ENCODE assay signal across 7 mouse cellular contexts in genomic region chr9:121283620-121284185, GRCm38 (mm10). TPM values are rescaled to one million over a fixed set of nuclear protein-coding genes. Genes with fewer than 3 reads are reported as not detected.
DNase-seq lines count a peak whose midpoint lies in the region; ATAC-seq lines count a peak whose summit lies in the region.

No protein-coding gene starts in this region.

- H3K4me1 ChIP-seq in heart, embryonic 12.5 days (replicated peaks): peaks cover 8% of the 10 kb centered on the region; the same call in 1 of the 2 replicates

- no peak overlapping the region for H3K4me2 ChIP-seq in heart, embryonic 12.5 days

- no peak overlapping the region for H3K27ac ChIP-seq in heart, embryonic 12.5 days (ENCODE audit: poor library complexity, severe bottlenecking)

- intact Hi-C loops in heart, postnatal 10 days (cut with DNase I): no loop called here

- ATAC-seq in heart, embryonic 12.5 days (ENCODE audit: insufficient number of reproducible peaks, low FRiP score): no peak

- H3K4me3 ChIP-seq in heart, embryonic 12.5 days: no peak overlapping the region

- 94% methylated on average over 6 of the region's 6 CpGs for WGBS in heart, embryonic 12.5 days

- peaks cover 6% of the 10 kb centered on the region for H3K36me3 ChIP-seq in heart, embryonic 12.5 days

- H3K9ac ChIP-seq in heart, embryonic 12.5 days: no peak overlapping the region

- peaks cover 9% of the 10 kb centered on the region; the same call in 1 of the 2 replicates for H3K9me3 ChIP-seq in heart, embryonic 12.5 days (replicated peaks)

- no peaks in the 10 kb centered on the region for H3K27me3 ChIP-seq in heart, embryonic 12.5 days (replicated peaks)

- DNase-seq in heart, postnatal 10 days: peak; percentile 29 to 38
- peak; percentile 47 for DNase-seq in lung, postnatal 10 days
- DNase-seq in lung, postnatal 14 days: no peak
- DNase-seq in Muller cell, postnatal 12 days (ENCODE audit: inconsistent ontology term): peak; percentile 38
- DNase-seq in naive thymus-derived CD4-positive, alpha-beta T cell, adult 2 months (ENCODE audit: low read depth): peak; percentile 48
- no peak for DNase-seq in spleen, postnatal 36 days (ENCODE audit: low spot score in 2 of 2)

RNA-seq across cellular contexts. Expression of gene Ulk4, which starts 6.7 kb away (rescaled TPM):
- 1 to 10 TPM in 1 of 2 experiments, under 1 TPM in 1; 0.74 to 1.4 TPM for total RNA-seq in heart, postnatal 10 days (2021)
- polyA plus RNA-seq in heart, embryonic 12.5 days (2016; fragmentation: Nextera tagmentation; extraction: Ambion mirVana): 97.4 and 111 TPM in 2 replicates

RNA-seq across cellular contexts. Expression of gene Trak1, which starts 13.6 kb away (rescaled TPM):
- 100 to 1,000 TPM; 334 to 336 TPM for total RNA-seq in heart, postnatal 10 days (2021)
- polyA plus RNA-seq in heart, embryonic 12.5 days (2016; fragmentation: Nextera tagmentation; extraction: Ambion mirVana): 37.3 and 42.0 TPM in 2 replicates

Comparison
In these comparisons a context has a peak if more than half of its experiments do, and no peak if none do; other contexts are left out.
1. DNase-seq: peak in heart, postnatal 10 days (2 of 2), lung, postnatal 10 days (single experiment), Muller cell, postnatal 12 days (single experiment) and naive thymus-derived CD4-positive, alpha-beta T cell, adult 2 months (single experiment); none in lung, postnatal 14 days (single experiment) and spleen, postnatal 36 days (0 of 2).